Mouse (Mus musculus) ES-Bruce4 (cell line): Measurements from ENCODE around the gene Ccdc12. TPM values are rescaled to one million over a fixed set of nuclear protein-coding genes. Genes with fewer than 3 reads are reported as not detected.

Experiments
- H3K27ac ChIP-seq: 2 replicates; pipeline ENCODE4 v1.5.1; 2012; ENCODE audit warnings: low read length, inconsistent platforms; ENCODE audit not compliant: insufficient read depth
- H3K27me3 ChIP-seq: 2 replicates; pipeline ENCODE4 v1.6.1; 2012; ENCODE audit warnings: mild to moderate bottlenecking, low read length, inconsistent platforms; ENCODE audit not compliant: control insufficient read depth, poor library complexity, insufficient read depth, severe bottlenecking
- H3K36me3 ChIP-seq: 2 replicates; pipeline ENCODE4 v1.6.1; 2012; ENCODE audit warnings: inconsistent platforms, mild to moderate bottlenecking, low read length, moderate library complexity; ENCODE audit not compliant: control insufficient read depth, poor library complexity, insufficient read depth, severe bottlenecking
- H3K4me1 ChIP-seq: one replicate; pipeline ENCODE4 v1.8.1; 2011; ENCODE audit warnings: low read length; ENCODE audit not compliant: control insufficient read depth, insufficient read depth
- H3K4me3 ChIP-seq: 2 replicates; pipeline ENCODE4 v1.5.1; 2011; ENCODE audit warnings: low read depth, mild to moderate bottlenecking, low read length
- H3K9ac ChIP-seq: 2 replicates; pipeline ENCODE4 v1.6.1; 2012; ENCODE audit warnings: low read depth, mild to moderate bottlenecking, inconsistent platforms; ENCODE audit not compliant: poor library complexity, severe bottlenecking
- H3K9me3 ChIP-seq: replicated peaks from 2 replicates; pipeline ENCODE4 v1.6.1; 2012; ENCODE audit warnings: mild to moderate bottlenecking, low read length, inconsistent platforms; ENCODE audit not compliant: control insufficient read depth, poor library complexity, insufficient read depth, severe bottlenecking
- CTCF ChIP-seq: IDR thresholded peaks from one replicate; pipeline ENCODE4 v1.8.1; 2011; ENCODE audit warnings: low read depth, low read length
- EP300 ChIP-seq: IDR thresholded peaks from 2 replicates; pipeline ENCODE4 v1.6.1; 2011; ENCODE audit warnings: low read depth, low read length; ENCODE audit not compliant: insufficient read depth
- POLR2A ChIP-seq: IDR thresholded peaks from one replicate; pipeline ENCODE4 v1.8.1; 2011; ENCODE audit warnings: low read length; ENCODE audit not compliant: insufficient read depth
- polyA plus RNA-seq: library from polyadenylated mRNA; stranded (reverse); fragments of >200 nt; gene quantifications from 2 replicates; pipeline ENCODE4 v1.2.4, GENCODE M21; 2011; ENCODE audit warnings: low read depth; ENCODE audit not compliant: missing spikeins, insufficient read depth, insufficient read length

The Ccdc12 gene
- polyA plus RNA-seq, 1 experiment, result 33.5 TPM

GRCm38 (mm10) chr9:110702848-110703247 is 46.5 kb downstream of the Ccdc12 start:
- H3K9ac ChIP-seq, result no peak overlapping the region
- no peak for TF ChIP-seq POLR2A
- TF ChIP-seq CTCF, result no peak
- no peak for TF ChIP-seq EP300
- H3K4me3 ChIP-seq, result no peak overlapping the region
- H3K27ac ChIP-seq, result no peak overlapping the region
- no peaks in the 10 kb centered on the region for H3K4me1 ChIP-seq
- H3K36me3 ChIP-seq, result no peaks in the 10 kb centered on the region
- no peaks in the 10 kb centered on the region for H3K27me3 ChIP-seq
- no peaks in the 10 kb centered on the region for H3K9me3 ChIP-seq

GRCm38 (mm10) chr9:110703951-110704350 is 47.6 kb downstream of the Ccdc12 start:
- H3K36me3 ChIP-seq, result no peaks in the 10 kb centered on the region
- no peak overlapping the region for H3K4me3 ChIP-seq
- H3K9ac ChIP-seq, result no peak overlapping the region
- no peaks in the 10 kb centered on the region for H3K9me3 ChIP-seq
- TF ChIP-seq POLR2A (no peak), EP300 (no peak), CTCF (no peak)
- H3K4me1 ChIP-seq, result no peaks in the 10 kb centered on the region
- H3K27me3 ChIP-seq, result no peaks in the 10 kb centered on the region
- H3K27ac ChIP-seq, result no peak overlapping the region

GRCm38 (mm10) chr9:110706784-110707183 is 50.5 kb downstream of the Ccdc12 start:
- Histone ChIP-seq H3K9me3 (no peaks in the 10 kb centered on the region), H3K4me3 (no peak overlapping the region), H3K4me1 (no peaks in the 10 kb centered on the region), H3K9ac (no peak overlapping the region), H3K36me3 (no peaks in the 10 kb centered on the region), H3K27ac (no peak overlapping the region), H3K27me3 (no peaks in the 10 kb centered on the region)
- TF ChIP-seq CTCF (no peak), POLR2A (no peak), EP300 (no peak)

GRCm38 (mm10) chr9:110709640-110710258 is 53.4 kb downstream of the Ccdc12 start:
- Histone ChIP-seq H3K36me3 (no peaks in the 10 kb centered on the region), H3K9ac (no peak overlapping the region), H3K9me3 (no peaks in the 10 kb centered on the region), H3K4me1 (no peaks in the 10 kb centered on the region), H3K27ac (no peak overlapping the region), H3K27me3 (no peaks in the 10 kb centered on the region), H3K4me3 (no peak overlapping the region)
- TF ChIP-seq EP300 (no peak), CTCF (peak; percentile 81), POLR2A (no peak)

GRCm38 (mm10) chr9:110711532-110711931 is 55.2 kb downstream of the Ccdc12 start:
- H3K4me1 ChIP-seq, result no peaks in the 10 kb centered on the region
- H3K36me3 ChIP-seq, result no peaks in the 10 kb centered on the region
- no peak for TF ChIP-seq POLR2A
- no peak for TF ChIP-seq EP300
- TF ChIP-seq CTCF, result no peak
- no peak overlapping the region for H3K27ac ChIP-seq
- H3K9me3 ChIP-seq, result no peaks in the 10 kb centered on the region
- H3K9ac ChIP-seq, result no peak overlapping the region
- H3K4me3 ChIP-seq, result no peak overlapping the region
- no peaks in the 10 kb centered on the region for H3K27me3 ChIP-seq

- Histone ChIP-seq H3K9me3 (no peaks in the 10 kb centered on the region), H3K9ac (no peak overlapping the region), H3K4me3 (no peak overlapping the region), H3K36me3 (no peaks in the 10 kb centered on the region), H3K27me3 (no peaks in the 10 kb centered on the region), H3K27ac (no peak overlapping the region), H3K4me1 (no peaks in the 10 kb centered on the region)
- TF ChIP-seq EP300 (no peak), POLR2A (no peak), CTCF (no peak)
These were observed 55.7 kb downstream of the Ccdc12 start for GRCm38 (mm10) chr9:110711996-110712395.
